Mouse (Mus musculus): ENCODE data around the gene Pax7. TPM values are rescaled to one million over a fixed set of nuclear protein-coding genes. Genes with fewer than 3 reads are reported as not detected.

Pax7 gene
- polyA plus RNA-seq, 1 experiment, result 0.06 TPM

DNA sequence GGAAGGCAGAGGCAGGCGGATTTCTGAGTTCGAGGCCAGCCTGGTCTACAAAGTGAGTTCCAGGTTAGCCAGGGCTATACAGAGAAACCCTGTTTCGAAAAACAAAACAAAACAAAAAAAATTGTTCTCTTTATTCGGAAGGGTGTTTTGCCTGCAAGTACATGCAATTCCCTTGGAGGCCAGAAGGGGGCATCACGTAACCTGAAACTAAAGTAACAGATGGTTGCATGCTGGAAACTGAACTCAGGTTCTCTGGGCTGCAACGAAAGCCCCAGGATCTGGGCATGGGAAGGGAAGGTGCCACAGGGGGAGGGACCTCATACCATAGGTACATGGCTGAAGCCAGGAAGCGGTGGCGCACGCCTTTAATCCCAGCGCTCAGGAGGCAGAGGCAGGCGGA, 129.9 kb downstream of the Pax7 start:
- no peaks in the 10 kb centered on the region for H3K4me1 ChIP-seq (ENCODE audit: control insufficient read depth, insufficient read depth, low read length)
- no peak overlapping the region for H3K4me3 ChIP-seq (ENCODE audit: insufficient read depth, low read depth, low read length)
- WGBS, result 85% methylated on average over 11 of the region's 11 CpGs
- H3K27me3 ChIP-seq (replicated peaks; ENCODE audit: control insufficient read depth, insufficient read depth, low read length), result no peaks in the 10 kb centered on the region
- no peak for DNase-seq
- H3K36me3 ChIP-seq (ENCODE audit: control insufficient read depth, insufficient read depth, low read length), result no peaks in the 10 kb centered on the region
- H3K27ac ChIP-seq (ENCODE audit: insufficient read depth, low read depth, low read length), result no peak overlapping the region
- TF ChIP-seq CTCF (conservative IDR thresholded peaks at IDR 0.05; ENCODE audit: insufficient read depth, insufficient read length, low read depth, low read length) (peak; percentile 12; the same call in 1 of the 2 replicates), POLR2A (IDR thresholded peaks at IDR 0.05; ENCODE audit: low read depth, low read length) (no peak)

DNA sequence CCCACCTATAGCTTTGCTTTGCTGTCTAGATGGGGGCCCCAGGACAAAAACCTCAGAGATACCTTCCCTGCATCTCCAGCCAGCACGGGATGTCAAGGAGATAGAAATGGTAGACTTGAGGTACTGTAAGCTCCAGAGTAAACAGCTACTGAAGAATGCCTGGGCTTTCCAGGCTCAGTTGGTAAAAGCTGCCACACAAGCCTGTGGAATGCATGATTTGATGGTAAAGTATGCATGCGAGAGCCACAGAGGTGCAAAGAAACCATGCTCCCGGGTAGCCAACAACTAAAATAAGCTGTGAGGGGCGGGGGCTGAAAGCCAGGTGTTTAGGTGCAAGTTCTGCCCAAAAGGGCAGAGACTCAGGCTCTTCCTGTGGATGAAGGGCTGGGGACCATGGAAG, 130.4 kb downstream of the Pax7 start:
- no peaks in the 10 kb centered on the region for H3K27me3 ChIP-seq (replicated peaks; ENCODE audit: control insufficient read depth, insufficient read depth, low read length)
- H3K4me3 ChIP-seq (ENCODE audit: insufficient read depth, low read depth, low read length), result no peak overlapping the region
- H3K4me1 ChIP-seq (ENCODE audit: control insufficient read depth, insufficient read depth, low read length), result no peaks in the 10 kb centered on the region
- WGBS, result 67% methylated on average over 4 of the region's 4 CpGs
- no peak for TF ChIP-seq CTCF (conservative IDR thresholded peaks at IDR 0.05; ENCODE audit: insufficient read depth, insufficient read length, low read depth, low read length)
- no peak for TF ChIP-seq POLR2A (IDR thresholded peaks at IDR 0.05; ENCODE audit: low read depth, low read length)
- no peak for DNase-seq
- H3K36me3 ChIP-seq (ENCODE audit: control insufficient read depth, insufficient read depth, low read length), result no peaks in the 10 kb centered on the region
- H3K27ac ChIP-seq (ENCODE audit: insufficient read depth, low read depth, low read length), result no peak overlapping the region

DNA sequence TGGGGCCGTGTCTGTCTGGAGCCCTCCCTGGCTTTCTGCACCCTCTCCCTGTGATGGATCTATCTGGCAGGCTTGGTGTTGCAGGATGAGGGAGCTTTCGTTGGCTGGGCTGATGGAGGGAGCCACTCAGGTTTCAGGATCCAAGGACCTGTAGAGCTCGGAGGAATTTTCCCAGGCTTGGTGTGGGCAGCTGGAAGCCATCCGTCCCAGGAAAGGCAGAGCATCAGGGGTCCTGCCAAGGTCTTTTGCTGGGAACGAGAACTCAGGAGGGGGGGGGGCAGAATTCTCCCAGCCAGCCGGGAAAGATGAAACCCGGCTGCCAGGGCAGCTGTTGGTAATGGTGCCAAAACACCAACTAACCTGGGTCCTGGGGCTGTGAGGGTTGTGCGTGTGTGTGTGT, 134.7 kb downstream of the Pax7 start:
- no peaks in the 10 kb centered on the region for H3K27me3 ChIP-seq (replicated peaks; ENCODE audit: control insufficient read depth, insufficient read depth, low read length)
- no peak overlapping the region for H3K27ac ChIP-seq (ENCODE audit: insufficient read depth, low read depth, low read length)
- DNase-seq, result no peak
- 45% methylated on average over 8 of the region's 8 CpGs for WGBS
- TF ChIP-seq CTCF (conservative IDR thresholded peaks at IDR 0.05; ENCODE audit: insufficient read depth, insufficient read length, low read depth, low read length), result no peak
- TF ChIP-seq POLR2A (IDR thresholded peaks at IDR 0.05; ENCODE audit: low read depth, low read length), result no peak
- no peaks in the 10 kb centered on the region for H3K36me3 ChIP-seq (ENCODE audit: control insufficient read depth, insufficient read depth, low read length)
- no peaks in the 10 kb centered on the region for H3K4me1 ChIP-seq (ENCODE audit: control insufficient read depth, insufficient read depth, low read length)
- H3K4me3 ChIP-seq (ENCODE audit: insufficient read depth, low read depth, low read length), result no peak overlapping the region

DNA sequence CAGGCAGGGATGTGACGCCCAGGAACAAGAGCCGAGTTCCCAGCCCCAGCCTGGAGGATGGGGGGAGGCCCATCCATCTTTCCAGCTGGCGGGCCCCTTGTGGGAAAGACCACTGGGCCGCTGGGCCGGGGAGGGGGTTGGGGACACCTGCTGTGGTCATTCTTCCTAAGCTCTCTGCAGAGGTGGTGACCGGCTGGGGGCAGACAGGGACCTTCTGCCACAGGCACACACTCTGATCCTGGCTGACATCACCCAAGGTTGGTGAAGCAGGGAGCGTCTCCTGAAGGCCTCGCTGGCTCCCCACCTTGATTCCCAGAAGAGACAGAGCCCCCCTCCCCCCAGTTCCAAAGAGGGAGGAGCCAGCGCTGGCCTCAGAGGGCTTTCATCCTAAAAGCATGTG, 135.6 kb downstream of the Pax7 start:
- 7% methylated on average over 9 of the region's 9 CpGs for WGBS
- TF ChIP-seq CTCF (conservative IDR thresholded peaks at IDR 0.05; ENCODE audit: insufficient read depth, insufficient read length, low read depth, low read length) (no peak), POLR2A (IDR thresholded peaks at IDR 0.05; ENCODE audit: low read depth, low read length) (no peak)
- Histone ChIP-seq H3K27me3 (replicated peaks; ENCODE audit: control insufficient read depth, insufficient read depth, low read length) (no peaks in the 10 kb centered on the region), H3K4me1 (ENCODE audit: control insufficient read depth, insufficient read depth, low read length) (no peaks in the 10 kb centered on the region), H3K4me3 (ENCODE audit: insufficient read depth, low read depth, low read length) (no peak overlapping the region), H3K27ac (ENCODE audit: insufficient read depth, low read depth, low read length) (no peak overlapping the region), H3K36me3 (ENCODE audit: control insufficient read depth, insufficient read depth, low read length) (no peaks in the 10 kb centered on the region)
- DNase-seq, result no peak

DNA sequence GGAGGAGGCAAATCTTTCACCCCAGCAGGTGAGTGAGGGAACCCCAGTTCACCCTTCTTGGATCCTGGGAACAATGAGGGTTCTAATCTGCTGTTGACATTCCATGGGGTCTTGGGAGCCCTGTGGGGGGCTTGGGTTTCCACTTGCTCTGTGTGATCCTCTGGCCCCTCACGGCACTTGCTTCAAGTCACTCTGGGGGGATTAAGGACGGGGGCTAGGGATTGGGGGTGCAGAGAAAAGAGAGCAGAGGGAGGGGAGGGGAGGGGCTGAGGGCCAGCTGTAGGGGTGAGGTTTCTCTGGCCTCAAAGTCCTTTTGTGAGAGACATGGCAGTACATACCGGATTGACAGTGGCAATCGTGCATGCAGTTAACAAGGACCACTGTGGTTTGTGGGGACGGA, 140.0 kb downstream of the Pax7 start:
- Histone ChIP-seq H3K27ac (ENCODE audit: insufficient read depth, low read depth, low read length) (no peak overlapping the region), H3K36me3 (ENCODE audit: control insufficient read depth, insufficient read depth, low read length) (no peaks in the 10 kb centered on the region), H3K27me3 (replicated peaks; ENCODE audit: control insufficient read depth, insufficient read depth, low read length) (no peaks in the 10 kb centered on the region), H3K4me1 (ENCODE audit: control insufficient read depth, insufficient read depth, low read length) (no peaks in the 10 kb centered on the region), H3K4me3 (ENCODE audit: insufficient read depth, low read depth, low read length) (no peak overlapping the region)
- no peak for TF ChIP-seq POLR2A (IDR thresholded peaks at IDR 0.05; ENCODE audit: low read depth, low read length)
- no peak for TF ChIP-seq CTCF (conservative IDR thresholded peaks at IDR 0.05; ENCODE audit: insufficient read depth, insufficient read length, low read depth, low read length)
- WGBS, result 49% methylated on average over 5 of the region's 5 CpGs
- DNase-seq, result no peak

DNA sequence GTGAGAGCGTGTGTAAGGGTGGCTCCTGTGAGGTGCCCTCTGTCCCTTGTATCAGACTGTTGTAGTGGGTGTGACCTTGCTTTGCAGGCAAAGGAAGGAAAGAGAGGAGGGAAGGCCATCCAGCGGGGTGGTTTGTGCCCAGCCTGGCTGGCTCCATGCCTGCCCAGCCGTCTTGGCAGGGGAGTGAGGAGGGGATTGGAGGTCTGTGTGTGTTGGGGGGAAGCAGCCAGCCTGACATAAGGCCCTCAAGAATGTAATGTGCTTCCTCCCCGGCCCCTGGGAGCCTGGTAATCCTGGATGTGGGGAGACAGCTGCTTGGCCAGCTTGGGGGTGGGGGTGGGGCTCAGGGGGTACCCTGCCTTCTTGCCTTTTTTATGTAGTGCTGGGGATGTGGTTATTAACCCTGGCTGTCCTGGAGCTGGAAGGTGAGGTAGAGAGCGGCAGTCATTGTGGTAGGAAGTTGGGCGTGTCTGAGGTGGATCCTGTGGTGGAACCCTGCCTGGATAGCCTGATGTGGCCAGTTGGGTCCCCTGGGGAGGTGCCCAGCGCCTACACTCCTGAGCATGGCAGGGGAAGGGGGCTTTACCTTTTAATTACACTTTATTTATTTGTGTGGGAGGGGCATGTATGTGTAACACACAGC, 143.6 kb downstream of the Pax7 start:
- Histone ChIP-seq H3K4me3 (ENCODE audit: insufficient read depth, low read depth, low read length) (no peak overlapping the region), H3K27me3 (replicated peaks; ENCODE audit: control insufficient read depth, insufficient read depth, low read length) (no peaks in the 10 kb centered on the region), H3K36me3 (ENCODE audit: control insufficient read depth, insufficient read depth, low read length) (no peaks in the 10 kb centered on the region), H3K27ac (ENCODE audit: insufficient read depth, low read depth, low read length) (no peak overlapping the region), H3K4me1 (ENCODE audit: control insufficient read depth, insufficient read depth, low read length) (no peaks in the 10 kb centered on the region)
- WGBS, result 54% methylated on average over 7 of the region's 7 CpGs
- no peak for DNase-seq
- TF ChIP-seq CTCF (conservative IDR thresholded peaks at IDR 0.05; ENCODE audit: insufficient read depth, insufficient read length, low read depth, low read length) (no peak), POLR2A (IDR thresholded peaks at IDR 0.05; ENCODE audit: low read depth, low read length) (no peak)

DNA sequence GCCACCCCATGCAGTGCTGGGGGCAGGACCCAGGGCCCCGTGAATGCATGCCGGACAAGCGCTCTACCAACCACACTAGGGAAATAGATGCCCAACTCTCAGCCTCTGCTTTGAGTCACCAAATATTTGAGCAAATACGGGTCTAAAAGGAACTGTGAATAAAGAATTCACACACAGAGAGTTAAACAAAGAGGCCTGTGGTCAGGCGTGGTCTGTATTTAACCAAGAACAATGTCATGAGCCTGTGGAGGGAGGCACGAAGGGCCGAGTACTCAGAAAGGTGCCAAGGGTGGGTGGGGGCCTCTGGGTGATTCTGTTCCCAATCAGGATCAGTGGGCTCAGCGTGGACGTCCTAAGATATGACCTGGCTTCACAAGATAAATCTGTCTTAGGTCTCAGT, 145.3 kb downstream of the Pax7 start:
- 80% methylated on average over 9 of the region's 9 CpGs for WGBS
- no peak overlapping the region for H3K27ac ChIP-seq (ENCODE audit: insufficient read depth, low read depth, low read length)
- no peaks in the 10 kb centered on the region for H3K27me3 ChIP-seq (replicated peaks; ENCODE audit: control insufficient read depth, insufficient read depth, low read length)
- no peaks in the 10 kb centered on the region for H3K4me1 ChIP-seq (ENCODE audit: control insufficient read depth, insufficient read depth, low read length)
- TF ChIP-seq POLR2A (IDR thresholded peaks at IDR 0.05; ENCODE audit: low read depth, low read length) (no peak), CTCF (conservative IDR thresholded peaks at IDR 0.05; ENCODE audit: insufficient read depth, insufficient read length, low read depth, low read length) (no peak)
- DNase-seq, result no peak
- no peaks in the 10 kb centered on the region for H3K36me3 ChIP-seq (ENCODE audit: control insufficient read depth, insufficient read depth, low read length)
- H3K4me3 ChIP-seq (ENCODE audit: insufficient read depth, low read depth, low read length), result no peak overlapping the region

Other genes with a start within 250 kb of the Pax7 start
- gene Gm21969, start 230.3 kb downstream of the Pax7 start, polyA plus RNA-seq (2012; rRNA removed), result 0.02 and 0.08 TPM in 2 replicates
- 517 and 605 TPM in 2 replicates for gene Aldh4a1, start 210.7 kb downstream of the Pax7 start, polyA plus RNA-seq (2012; rRNA removed)
- 0.08 and 0.14 TPM in 2 replicates for gene Tas1r2, start 180.0 kb downstream of the Pax7 start, polyA plus RNA-seq (2012; rRNA removed)
- gene Klhdc7a, start 134.5 kb upstream of the Pax7 start, polyA plus RNA-seq (2012; rRNA removed), result 39.9 and 46.7 TPM in 2 replicates

All from kidney, adult 2 months (tissue).